ENCODE assay signal across 8 mouse cellular contexts in genomic region chr17:44734501-44735222, GRCm38 (mm10). TPM values are rescaled to one million over a fixed set of nuclear protein-coding genes. Genes with fewer than 3 reads are reported as not detected.
DNase-seq lines count a peak whose midpoint lies in the region; ATAC-seq and TF ChIP-seq lines count a peak whose summit lies in the region.

No protein-coding gene starts in this region.

- H3K36me3 ChIP-seq in intestine, postnatal 0 days (ENCODE audit: control insufficient read depth, insufficient read depth): no peaks in the 10 kb centered on the region
- H3K36me3 ChIP-seq in liver, embryonic 12.5 days: no peaks in the 10 kb centered on the region

- TF ChIP-seq CTCF in intestine, postnatal 0 days (IDR thresholded peaks at IDR 0.05; ENCODE audit: low read depth): no peak

- peak overlapping the region; percentile 53 for H3K4me3 ChIP-seq in intestine, postnatal 0 days (ENCODE audit: low read depth, low read length)
- H3K4me3 ChIP-seq in liver, embryonic 12.5 days: peak overlapping the region; percentile 58

- peak overlapping the region; percentile 48 for H3K9ac ChIP-seq in intestine, postnatal 0 days (ENCODE audit: low read depth, low read length)
- H3K9ac ChIP-seq in liver, embryonic 12.5 days: no peak overlapping the region; the same call in 1 of the 2 replicates

- peaks cover 69% of the 10 kb centered on the region for H3K27me3 ChIP-seq in intestine, postnatal 0 days (replicated peaks; ENCODE audit: control insufficient read depth, insufficient read depth, low read length)
- H3K27me3 ChIP-seq in liver, embryonic 12.5 days (replicated peaks): peaks cover 75% of the 10 kb centered on the region

- ATAC-seq in intestine, postnatal 0 days: no peak
- ATAC-seq in liver, embryonic 12.5 days: 0 out of 2 replicates have a peak, but pooled peaks have one; percentile 8

- peak overlapping the region; percentile 94 for H3K4me2 ChIP-seq in intestine, postnatal 0 days (replicated peaks; ENCODE audit: low read depth)
- H3K4me2 ChIP-seq in liver, embryonic 12.5 days: peak overlapping the region; percentile 74

- H3K4me1 ChIP-seq in intestine, postnatal 0 days (replicated peaks; ENCODE audit: control insufficient read depth, insufficient read depth, low read length): no peaks in the 10 kb centered on the region
- peaks cover 34% of the 10 kb centered on the region for H3K4me1 ChIP-seq in liver, embryonic 12.5 days

- no peaks in the 10 kb centered on the region for H3K9me3 ChIP-seq in intestine, postnatal 0 days (ENCODE audit: control insufficient read depth)
- no peaks in the 10 kb centered on the region for H3K9me3 ChIP-seq in liver, embryonic 12.5 days (replicated peaks)

- no peak overlapping the region for H3K27ac ChIP-seq in intestine, postnatal 0 days (ENCODE audit: low read depth, low read length)
- no peak overlapping the region for H3K27ac ChIP-seq in liver, embryonic 12.5 days

- peak; percentile 11 to 62 for DNase-seq in urinary bladder, adult 18-20 months (ENCODE audit: low spot score in 2 of 2)
- DNase-seq in urinary bladder, postnatal 10 days (ENCODE audit: low spot score): no peak
- peak; percentile 66 for DNase-seq in embryo, embryonic 11 days
- peak; percentile 57 to 70 for DNase-seq in heart, adult 18-20 months
- peak; percentile 46 for DNase-seq in naive thymus-derived CD4-positive, alpha-beta T cell, adult 2 months (ENCODE audit: low read depth)
- DNase-seq in testis, postnatal 14 days (ENCODE audit: low spot score): peak; percentile 18

- WGBS in intestine, postnatal 0 days: 1% methylated on average over 47 of the region's 48 CpGs
- 2% methylated on average over 48 of the region's 48 CpGs for WGBS in liver, embryonic 12.5 days (ENCODE audit: insufficient replicate concordance)

RNA-seq across cellular contexts. Expression of gene Supt3, which starts 42.3 kb away (rescaled TPM):
- total RNA-seq in heart, adult 18-20 months (2021): 10 to 100 TPM; 16.4 to 18.4 TPM
- 4.9 and 5.4 TPM in 2 replicates for polyA plus RNA-seq in intestine, postnatal 0 days (2015; fragmentation: Nextera tagmentation; extraction: Ambion mirVana)
- polyA plus RNA-seq in liver, embryonic 12.5 days (2016; fragmentation: Nextera tagmentation; extraction: Ambion mirVana): 10.9 and 11.1 TPM in 2 replicates
